Mouse (Mus musculus): ENCODE data around the gene Slc16a8. TPM values are rescaled to one million over a fixed set of nuclear protein-coding genes. Genes with fewer than 3 reads are reported as not detected.

Slc16a8 gene
- polyA plus RNA-seq, 1 experiment from 2014 or later = 0.19 TPM

- WGBS = 12% methylated on average over 17 of the region's 17 CpGs
- Histone ChIP-seq H3K27ac (ENCODE audit: low read length) (no peak overlapping the region), H3K9ac (ENCODE audit: low read length) (peak overlapping the region; percentile 53), H3K4me3 (ENCODE audit: low read length) (peak overlapping the region; percentile 40), H3K9me3 (ENCODE audit: control insufficient read depth, low read length) (no peaks in the 10 kb centered on the region), H3K27me3 (ENCODE audit: control insufficient read depth, insufficient read depth, low read depth, low read length) (peaks cover 4% of the 10 kb centered on the region), H3K36me3 (ENCODE audit: control insufficient read depth, insufficient read depth, low read length) (no peaks in the 10 kb centered on the region), H3K4me2 (ENCODE audit: low read depth, low read length) (peak overlapping the region; percentile 71), H3K4me1 (replicated peaks; ENCODE audit: control insufficient read depth, insufficient read depth, low read length) (peaks cover 7% of the 10 kb centered on the region; the same call in 1 of the 2 replicates)
- peak; percentile 11; the same call in 1 of the 2 replicates for ATAC-seq (ENCODE audit: low read depth)
Observed at GRCm38 (mm10) chr15:79271124-79271746, 16.7 kb upstream of the Slc16a8 start.

GRCm38 (mm10) chr15:79270317-79271123 is 16.0 kb upstream of the Slc16a8 start:
- Histone ChIP-seq H3K27me3 (ENCODE audit: control insufficient read depth, insufficient read depth, low read depth, low read length) (peaks cover 4% of the 10 kb centered on the region), H3K27ac (ENCODE audit: low read length) (peak overlapping the region; percentile 53; the same call in 1 of the 2 replicates), H3K4me2 (ENCODE audit: low read depth, low read length) (peak overlapping the region; percentile 71), H3K4me1 (replicated peaks; ENCODE audit: control insufficient read depth, insufficient read depth, low read length) (peaks cover 7% of the 10 kb centered on the region; the same call in 1 of the 2 replicates), H3K4me3 (ENCODE audit: low read length) (peak overlapping the region; percentile 40), H3K36me3 (ENCODE audit: control insufficient read depth, insufficient read depth, low read length) (no peaks in the 10 kb centered on the region), H3K9me3 (ENCODE audit: control insufficient read depth, low read length) (no peaks in the 10 kb centered on the region), H3K9ac (ENCODE audit: low read length) (peak overlapping the region; percentile 53)
- 2% methylated on average over 33 of the region's 33 CpGs for WGBS
- peak; percentile 82 for ATAC-seq (ENCODE audit: low read depth)

GRCm38 (mm10) chr15:79268521-79268920 is 14.0 kb upstream of the Slc16a8 start:
- H3K27me3 ChIP-seq (ENCODE audit: control insufficient read depth, insufficient read depth, low read depth, low read length) = peaks cover 4% of the 10 kb centered on the region
- 16% methylated on average over 1 of the region's 1 CpGs for WGBS
- H3K4me1 ChIP-seq (replicated peaks; ENCODE audit: control insufficient read depth, insufficient read depth, low read length) = peaks cover 7% of the 10 kb centered on the region; the same call in 1 of the 2 replicates
- no peak overlapping the region for H3K4me3 ChIP-seq (ENCODE audit: low read length)
- no peak for ATAC-seq (ENCODE audit: low read depth)
- no peaks in the 10 kb centered on the region for H3K36me3 ChIP-seq (ENCODE audit: control insufficient read depth, insufficient read depth, low read length)
- H3K27ac ChIP-seq (ENCODE audit: low read length) = no peak overlapping the region
- no peaks in the 10 kb centered on the region for H3K9me3 ChIP-seq (ENCODE audit: control insufficient read depth, low read length)
- H3K9ac ChIP-seq (ENCODE audit: low read length) = no peak overlapping the region
- H3K4me2 ChIP-seq (ENCODE audit: low read depth, low read length) = no peak overlapping the region

- Histone ChIP-seq H3K27me3 (ENCODE audit: control insufficient read depth, insufficient read depth, low read depth, low read length) (peaks cover 28% of the 10 kb centered on the region), H3K27ac (ENCODE audit: low read length) (no peak overlapping the region), H3K9me3 (ENCODE audit: control insufficient read depth, low read length) (no peaks in the 10 kb centered on the region), H3K4me1 (replicated peaks; ENCODE audit: control insufficient read depth, insufficient read depth, low read length) (peaks cover 18% of the 10 kb centered on the region), H3K9ac (ENCODE audit: low read length) (no peak overlapping the region), H3K4me3 (ENCODE audit: low read length) (no peak overlapping the region), H3K36me3 (ENCODE audit: control insufficient read depth, insufficient read depth, low read length) (no peaks in the 10 kb centered on the region), H3K4me2 (ENCODE audit: low read depth, low read length) (no peak overlapping the region)
- WGBS = 50% methylated on average over 4 of the region's 4 CpGs
- ATAC-seq (ENCODE audit: low read depth) = no peak
Observed at GRCm38 (mm10) chr15:79265384-79265783, 10.8 kb upstream of the Slc16a8 start.

GRCm38 (mm10) chr15:79263726-79264125 is 9.2 kb upstream of the Slc16a8 start:
- Histone ChIP-seq H3K27ac (ENCODE audit: low read length) (no peak overlapping the region), H3K9me3 (ENCODE audit: control insufficient read depth, low read length) (no peaks in the 10 kb centered on the region), H3K4me1 (replicated peaks; ENCODE audit: control insufficient read depth, insufficient read depth, low read length) (peaks cover 17% of the 10 kb centered on the region), H3K4me3 (ENCODE audit: low read length) (no peak overlapping the region), H3K27me3 (ENCODE audit: control insufficient read depth, insufficient read depth, low read depth, low read length) (peaks cover 40% of the 10 kb centered on the region), H3K9ac (ENCODE audit: low read length) (no peak overlapping the region), H3K4me2 (ENCODE audit: low read depth, low read length) (no peak overlapping the region), H3K36me3 (ENCODE audit: control insufficient read depth, insufficient read depth, low read length) (no peaks in the 10 kb centered on the region)
- 87% methylated on average over 6 of the region's 6 CpGs for WGBS
- ATAC-seq (ENCODE audit: low read depth) = no peak

- H3K9ac ChIP-seq (ENCODE audit: low read length) = no peak overlapping the region
- no peaks in the 10 kb centered on the region for H3K9me3 ChIP-seq (ENCODE audit: control insufficient read depth, low read length)
- H3K4me3 ChIP-seq (ENCODE audit: low read length) = no peak overlapping the region
- WGBS = 86% methylated on average over 3 of the region's 3 CpGs
- peaks cover 40% of the 10 kb centered on the region for H3K27me3 ChIP-seq (ENCODE audit: control insufficient read depth, insufficient read depth, low read depth, low read length)
- ATAC-seq (ENCODE audit: low read depth) = no peak
- no peak overlapping the region for H3K27ac ChIP-seq (ENCODE audit: low read length)
- no peaks in the 10 kb centered on the region for H3K36me3 ChIP-seq (ENCODE audit: control insufficient read depth, insufficient read depth, low read length)
- H3K4me2 ChIP-seq (ENCODE audit: low read depth, low read length) = no peak overlapping the region
- H3K4me1 ChIP-seq (replicated peaks; ENCODE audit: control insufficient read depth, insufficient read depth, low read length) = peaks cover 17% of the 10 kb centered on the region
Observed at GRCm38 (mm10) chr15:79262786-79263309, 8.3 kb upstream of the Slc16a8 start.

- Histone ChIP-seq H3K4me2 (ENCODE audit: low read depth, low read length) (peak overlapping the region; percentile 99; the same call in 1 of the 2 replicates), H3K27me3 (ENCODE audit: control insufficient read depth, insufficient read depth, low read depth, low read length) (peaks cover 40% of the 10 kb centered on the region), H3K4me1 (replicated peaks; ENCODE audit: control insufficient read depth, insufficient read depth, low read length) (peaks cover 17% of the 10 kb centered on the region), H3K9ac (ENCODE audit: low read length) (no peak overlapping the region), H3K4me3 (ENCODE audit: low read length) (peak overlapping the region; percentile 64; the same call in 1 of the 2 replicates), H3K36me3 (ENCODE audit: control insufficient read depth, insufficient read depth, low read length) (no peaks in the 10 kb centered on the region), H3K27ac (ENCODE audit: low read length) (no peak overlapping the region), H3K9me3 (ENCODE audit: control insufficient read depth, low read length) (no peaks in the 10 kb centered on the region)
- no peak for ATAC-seq (ENCODE audit: low read depth)
- WGBS = 12% methylated on average over 13 of the region's 13 CpGs
Observed at GRCm38 (mm10) chr15:79262375-79262774, 7.8 kb upstream of the Slc16a8 start.

GRCm38 (mm10) chr15:79261757-79262156 is 7.2 kb upstream of the Slc16a8 start:
- Histone ChIP-seq H3K4me3 (ENCODE audit: low read length) (peak overlapping the region; percentile 64), H3K4me2 (ENCODE audit: low read depth, low read length) (peak overlapping the region; percentile 99), H3K9ac (ENCODE audit: low read length) (peak overlapping the region; percentile 69), H3K4me1 (replicated peaks; ENCODE audit: control insufficient read depth, insufficient read depth, low read length) (peaks cover 17% of the 10 kb centered on the region), H3K27me3 (ENCODE audit: control insufficient read depth, insufficient read depth, low read depth, low read length) (peaks cover 38% of the 10 kb centered on the region), H3K27ac (ENCODE audit: low read length) (no peak overlapping the region), H3K36me3 (ENCODE audit: control insufficient read depth, insufficient read depth, low read length) (no peaks in the 10 kb centered on the region), H3K9me3 (ENCODE audit: control insufficient read depth, low read length) (no peaks in the 10 kb centered on the region)
- WGBS = 1% methylated on average over 18 of the region's 28 CpGs
- ATAC-seq (ENCODE audit: low read depth) = peak; percentile 23; the same call in 1 of the 2 replicates

GRCm38 (mm10) chr15:79261095-79261725 is 6.6 kb upstream of the Slc16a8 start:
- no peaks in the 10 kb centered on the region for H3K36me3 ChIP-seq (ENCODE audit: control insufficient read depth, insufficient read depth, low read length)
- peak overlapping the region; percentile 69 for H3K9ac ChIP-seq (ENCODE audit: low read length)
- no peak overlapping the region for H3K27ac ChIP-seq (ENCODE audit: low read length)
- H3K4me1 ChIP-seq (replicated peaks; ENCODE audit: control insufficient read depth, insufficient read depth, low read length) = peaks cover 17% of the 10 kb centered on the region
- H3K4me2 ChIP-seq (ENCODE audit: low read depth, low read length) = peak overlapping the region; percentile 99
- peak; percentile 73 for ATAC-seq (ENCODE audit: low read depth)
- WGBS = under 1% methylated on average over 52 of the region's 62 CpGs
- peaks cover 38% of the 10 kb centered on the region for H3K27me3 ChIP-seq (ENCODE audit: control insufficient read depth, insufficient read depth, low read depth, low read length)
- no peaks in the 10 kb centered on the region for H3K9me3 ChIP-seq (ENCODE audit: control insufficient read depth, low read length)
- peak overlapping the region; percentile 64 for H3K4me3 ChIP-seq (ENCODE audit: low read length)
